11 mouse cellular contexts compared by ENCODE assay signal in the genomic region with DNA sequence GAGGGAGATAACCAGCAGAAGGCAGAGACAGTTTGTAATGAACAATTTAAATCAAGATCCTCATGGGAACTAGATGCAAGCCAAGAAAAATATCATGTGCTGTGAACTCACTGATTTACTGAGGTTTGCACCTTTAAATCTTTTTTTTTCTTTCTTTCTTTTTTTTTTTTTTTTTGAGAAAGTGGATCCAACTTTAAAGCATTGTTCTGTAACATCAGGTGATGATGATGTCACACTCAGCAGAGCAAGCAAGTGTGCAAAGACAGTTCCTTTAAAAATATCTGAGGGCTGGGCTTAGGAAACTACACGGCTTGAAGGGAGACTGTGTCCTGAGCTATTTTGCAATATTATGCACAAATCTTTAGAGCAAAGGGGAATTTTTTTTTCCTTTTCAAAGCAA.
A peak's percentile ranks its signal among the peaks of the same experiment; 100 is the strongest.
DNase-seq lines count a peak whose midpoint lies in the region; ATAC-seq and TF ChIP-seq lines count a peak whose summit lies in the region.
"Had no signal": no experiment of that assay in that cellular context is flagged by ENCODE, and none has a peak within 500 bp of the region (broad histone marks: within the 10 kb centered on the region; RNA-seq: fewer than 3 reads in every experiment).

No protein-coding gene starts in this region.

- ATAC-seq in forebrain, embryonic 11.5 days (replicated peaks; ENCODE audit: low FRiP score) = no peak
- no peak for ATAC-seq in stomach, embryonic 16.5 days (ENCODE audit: insufficient read depth, low FRiP score)
- no peak for ATAC-seq in liver, postnatal 0 days

- peaks cover 11% of the 10 kb centered on the region for H3K4me1 ChIP-seq in forebrain, embryonic 11.5 days (replicated peaks; ENCODE audit: control insufficient read depth, insufficient read depth, low read length)
- H3K4me1 ChIP-seq in limb, embryonic 10.5 days = peaks cover 43% of the 10 kb centered on the region
- H3K4me1 ChIP-seq in stomach, embryonic 16.5 days (ENCODE audit: control insufficient read depth, insufficient read depth, low read length) = peaks cover 16% of the 10 kb centered on the region; the same call in 1 of the 2 replicates
- no peaks in the 10 kb centered on the region for H3K4me1 ChIP-seq in liver, postnatal 0 days (ENCODE audit: insufficient read depth)

- H3K4me3 ChIP-seq in forebrain, embryonic 11.5 days (ENCODE audit: low read depth, low read length) = no peak overlapping the region
- H3K4me3 ChIP-seq in limb, embryonic 10.5 days = peak overlapping the region; percentile 37
- no peak overlapping the region for H3K4me3 ChIP-seq in stomach, embryonic 16.5 days (replicated peaks; ENCODE audit: low read length)
- H3K4me3 ChIP-seq in liver, postnatal 0 days (ENCODE audit: low read depth, low read length) = no peak overlapping the region

- H3K4me2 ChIP-seq in forebrain, embryonic 11.5 days (ENCODE audit: low read depth, low read length, severe bottlenecking) = peak overlapping the region; percentile 12; the same call in 1 of the 2 replicates
- peak overlapping the region; percentile 28; the same call in 1 of the 2 replicates for H3K4me2 ChIP-seq in stomach, embryonic 16.5 days (ENCODE audit: low read depth, low read length)
- no peak overlapping the region for H3K4me2 ChIP-seq in liver, postnatal 0 days (ENCODE audit: low read depth, low read length)

- no peak for TF ChIP-seq CTCF in liver, postnatal 0 days (IDR thresholded peaks at IDR 0.05; ENCODE audit: low read depth)

- H3K27ac ChIP-seq in forebrain, embryonic 11.5 days (ENCODE audit: low read depth, low read length) = peak overlapping the region; percentile 62; the same call in 1 of the 2 replicates
- peak overlapping the region; percentile 85 for H3K27ac ChIP-seq in limb, embryonic 10.5 days
- no peak overlapping the region for H3K27ac ChIP-seq in stomach, embryonic 16.5 days (ENCODE audit: low read length)
- no peak overlapping the region for H3K27ac ChIP-seq in liver, postnatal 0 days (ENCODE audit: low read depth)

- no peaks in the 10 kb centered on the region for H3K27me3 ChIP-seq in forebrain, embryonic 11.5 days (ENCODE audit: control insufficient read depth, insufficient read depth, low read length)
- no peaks in the 10 kb centered on the region for H3K27me3 ChIP-seq in limb, embryonic 10.5 days (ENCODE audit: low read depth, poor library complexity, severe bottlenecking)
- H3K27me3 ChIP-seq in stomach, embryonic 16.5 days (ENCODE audit: control insufficient read depth, insufficient read depth, low read length) = no peaks in the 10 kb centered on the region
- H3K27me3 ChIP-seq in liver, postnatal 0 days (ENCODE audit: insufficient read depth, low read length) = 0 out of 2 replicates have a peak, but pooled peaks cover 6% of the 10 kb centered on the region

- no peaks in the 10 kb centered on the region for H3K36me3 ChIP-seq in forebrain, embryonic 11.5 days (ENCODE audit: control insufficient read depth, insufficient read depth, low read length)
- peaks cover 8% of the 10 kb centered on the region; the same call in 1 of the 2 replicates for H3K36me3 ChIP-seq in limb, embryonic 10.5 days
- no peaks in the 10 kb centered on the region for H3K36me3 ChIP-seq in stomach, embryonic 16.5 days (ENCODE audit: control insufficient read depth, insufficient read depth, low read length)
- H3K36me3 ChIP-seq in liver, postnatal 0 days (replicated peaks; ENCODE audit: insufficient read depth, low read length) = no peaks in the 10 kb centered on the region

- no peak overlapping the region for H3K9ac ChIP-seq in forebrain, embryonic 11.5 days (ENCODE audit: low read length)
- no peak overlapping the region for H3K9ac ChIP-seq in stomach, embryonic 16.5 days (ENCODE audit: low read length)
- H3K9ac ChIP-seq in liver, postnatal 0 days (replicated peaks) = no peak overlapping the region

- peak; percentile 1 for DNase-seq in retina, embryonic 14.5 days (ENCODE audit: low spot score)
- DNase-seq in retina, postnatal 1 day = no peak
- no peak for DNase-seq in forebrain, embryonic 11.5 days (ENCODE audit: low spot score)
- DNase-seq in limb, embryonic 10.5 days (ENCODE audit: low spot score) = no peak
- no peak for DNase-seq in layer of hippocampus, postnatal 10 days (ENCODE audit: low spot score in 2 of 2)
- no peak for DNase-seq in liver, postnatal 0 days
- no peak for DNase-seq in cerebellum, postnatal 36 days
- DNase-seq: cerebellum, adult 2 months; lung, adult 2 months; right cerebral cortex, adult 18-20 months had no signal

- H3K9me3 ChIP-seq in forebrain, embryonic 11.5 days (ENCODE audit: control insufficient read depth, low read length) = no peaks in the 10 kb centered on the region; the same call in 1 of the 2 replicates
- no peaks in the 10 kb centered on the region for H3K9me3 ChIP-seq in limb, embryonic 10.5 days (replicated peaks)
- H3K9me3 ChIP-seq in stomach, embryonic 16.5 days (replicated peaks; ENCODE audit: control insufficient read depth, low read length) = no peaks in the 10 kb centered on the region
- H3K9me3 ChIP-seq in liver, postnatal 0 days (ENCODE audit: low read length) = no peaks in the 10 kb centered on the region

- 2% methylated on average over 1 of the region's 1 CpGs for WGBS in forebrain, embryonic 11.5 days
- WGBS in limb, embryonic 10.5 days = 30% methylated on average over 1 of the region's 1 CpGs
- WGBS in stomach, embryonic 16.5 days = 15% methylated on average over 1 of the region's 1 CpGs
- WGBS in liver, postnatal 0 days (ENCODE audit: insufficient replicate concordance) = 15% methylated on average over 1 of the region's 1 CpGs

- TF ChIP-seq EP300 in liver, postnatal 0 days (IDR thresholded peaks at IDR 0.05; ENCODE audit: low read depth) = no peak

Comparison
In these comparisons a context has a peak if more than half of its experiments do, and no peak if none do; other contexts are left out.
1. H3K27ac ChIP-seq: peak in forebrain, embryonic 11.5 days (single experiment) and limb, embryonic 10.5 days (single experiment); none in stomach, embryonic 16.5 days (single experiment) and liver, postnatal 0 days (single experiment).